Mouse (Mus musculus): ENCODE results near the gene Cacna2d4.
"Not testable (repeated sequence)": the region's sequence is repeated elsewhere in the genome, so short reads cannot be mapped to it uniquely, and the experiment has no call there.

Cacna2d4 gene

DNA sequence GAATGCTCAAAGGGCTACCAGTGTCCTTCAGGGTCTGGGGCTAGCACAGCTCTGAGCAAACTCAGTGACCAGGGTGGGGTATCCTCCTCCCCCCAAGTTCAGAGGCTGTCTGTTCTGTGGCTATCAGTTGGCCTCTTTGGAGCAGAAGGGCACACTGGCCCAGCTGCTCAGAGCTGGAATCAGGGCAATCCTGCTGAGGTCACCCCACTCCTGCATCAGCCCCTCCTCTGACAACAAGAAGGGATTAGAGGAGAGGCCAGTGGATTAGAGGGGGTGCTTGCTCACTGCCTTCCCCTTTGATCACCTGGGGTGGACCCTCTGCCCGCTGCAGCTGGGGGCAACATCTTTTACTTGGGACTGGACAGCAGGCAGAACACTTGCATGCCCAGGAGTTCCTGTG lies at the start of gene Cacna2d4:
Gene Cacna2d4, plus strand, starts transcription at position 286 of the 400 bp plus-strand sequence.
- no peak for DNase-seq (ENCODE audit: low spot score)

DNA sequence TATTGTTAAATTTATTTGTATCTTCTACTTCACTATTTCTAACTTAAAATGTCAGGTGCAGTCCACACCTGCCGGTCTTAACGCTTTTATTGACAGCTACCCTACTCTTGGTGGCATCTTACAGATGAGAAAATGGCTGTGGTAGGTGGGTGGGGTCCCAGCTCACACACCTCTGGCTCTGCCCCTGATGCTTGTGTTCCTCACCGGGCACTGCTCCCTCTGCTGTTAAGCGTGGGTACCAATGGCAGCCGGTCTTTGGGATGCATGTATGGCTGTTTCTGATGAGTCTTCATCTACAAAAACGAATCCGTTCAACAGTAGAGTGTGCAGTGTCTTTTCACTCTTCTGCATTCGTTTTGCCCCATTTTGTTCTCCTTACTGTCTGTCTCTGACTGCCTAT lies 49.7 kb upstream of the Cacna2d4 start:
- no peak for DNase-seq (ENCODE audit: low spot score)

DNA sequence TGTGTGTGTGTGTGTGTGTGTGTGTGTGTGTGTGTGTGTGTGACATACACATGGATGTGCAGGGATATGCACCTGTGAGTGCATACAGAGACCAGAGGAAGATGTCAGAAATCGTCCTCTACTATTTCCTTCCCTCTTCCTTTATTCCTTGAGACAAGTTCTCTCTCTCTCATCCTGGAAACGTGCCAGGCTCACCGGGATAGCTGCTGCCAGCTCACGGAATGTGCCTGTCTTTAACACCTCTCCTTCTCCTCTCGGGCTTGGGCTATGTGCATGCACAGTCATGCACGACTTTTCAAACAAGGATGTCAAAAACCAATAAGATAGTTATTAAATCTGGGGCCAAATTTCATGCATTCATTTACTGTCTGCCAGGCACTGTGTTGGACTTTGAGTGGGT lies 48.7 kb upstream of the Cacna2d4 start:
- no peak for DNase-seq (ENCODE audit: low spot score)

DNA sequence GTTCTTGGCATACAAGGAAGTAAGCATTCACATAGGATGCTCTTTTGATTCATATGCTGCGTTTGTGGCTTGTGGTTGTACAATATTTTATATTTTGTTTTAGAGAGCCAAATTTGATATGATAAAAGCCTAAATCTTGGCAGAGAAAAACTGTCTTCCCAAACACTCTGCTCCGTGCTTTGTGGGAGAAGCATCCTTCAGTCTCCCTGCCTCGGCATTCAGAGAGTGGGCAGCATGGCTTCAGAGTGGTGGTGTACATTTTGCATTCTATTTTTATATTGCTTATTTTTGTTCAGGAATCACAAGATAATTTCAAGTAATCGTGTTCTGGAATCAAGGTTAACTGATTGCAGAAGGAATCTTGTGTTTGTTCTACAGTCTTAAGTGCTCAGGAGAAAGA lies 44.8 kb upstream of the Cacna2d4 start:
- no peak for DNase-seq (ENCODE audit: low spot score)

DNA sequence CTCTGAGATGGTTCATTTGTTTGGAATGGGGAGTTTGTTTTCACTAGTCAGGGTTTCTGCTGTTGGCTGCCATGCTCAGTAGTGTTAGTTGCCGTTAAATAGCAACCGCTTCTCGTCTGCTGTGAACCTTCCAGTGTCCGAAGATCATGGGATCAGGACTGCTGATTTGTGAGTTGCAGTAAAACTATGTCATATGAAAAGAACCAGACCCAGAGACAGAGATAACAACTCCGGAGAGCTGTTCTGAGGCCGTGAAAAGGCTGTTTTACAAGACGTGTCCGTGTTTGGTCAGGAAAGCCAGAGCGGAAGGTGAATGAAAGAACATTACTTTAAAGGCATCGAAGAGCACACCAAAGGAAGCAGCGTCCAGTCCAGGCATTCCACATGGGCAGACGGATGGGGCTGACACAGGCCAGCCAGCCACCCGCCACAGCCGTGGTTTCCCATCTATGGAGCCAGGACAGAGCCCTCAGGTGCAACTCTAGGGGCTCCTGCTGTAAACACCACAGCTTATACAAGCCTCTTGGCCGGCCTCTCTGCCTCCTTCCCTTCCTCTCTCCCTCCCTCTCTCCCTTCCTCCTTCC lies 42.7 kb upstream of the Cacna2d4 start:
- no peak for DNase-seq (ENCODE audit: low spot score)

DNA sequence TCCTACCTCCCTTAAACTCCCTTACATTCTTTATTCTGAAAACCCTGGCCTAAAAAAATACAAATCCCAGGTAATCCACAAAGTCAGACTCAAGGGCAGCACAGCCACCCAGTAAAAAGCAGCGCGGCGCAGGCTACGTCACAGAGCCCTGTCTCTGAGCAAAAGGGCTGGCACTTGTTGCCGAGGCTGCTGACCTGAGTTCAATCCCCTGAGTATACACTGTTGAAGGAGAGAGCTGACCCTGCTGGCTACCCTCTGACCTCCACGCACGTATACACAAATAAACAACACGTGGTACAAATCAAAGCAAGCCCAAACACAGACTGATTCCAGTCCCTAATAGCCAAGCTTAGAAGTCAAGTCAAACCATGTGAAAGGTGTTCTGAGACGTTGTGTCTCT lies 42.2 kb upstream of the Cacna2d4 start:
- no peak for DNase-seq (ENCODE audit: low spot score)

DNA sequence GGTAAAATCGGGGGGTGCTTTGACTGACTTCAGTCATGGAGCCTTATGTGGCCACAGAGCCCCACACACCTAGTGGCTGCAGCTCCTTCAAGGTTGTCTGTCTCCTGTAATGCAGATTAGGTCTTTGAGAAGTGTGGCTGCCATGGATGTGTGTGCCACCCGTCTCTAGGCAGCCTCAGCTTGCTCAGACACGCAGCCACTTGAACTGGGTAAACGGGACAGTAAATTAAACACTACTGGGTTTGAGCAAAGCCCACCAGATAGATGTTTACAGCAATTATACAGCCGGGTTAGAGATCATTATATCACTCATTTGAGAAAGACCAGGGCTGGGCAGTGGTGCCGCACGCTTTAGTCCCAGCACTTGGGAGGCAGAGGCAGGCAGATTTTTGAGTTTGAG lies 41.7 kb upstream of the Cacna2d4 start:
- DNase-seq (ENCODE audit: low spot score) = no peak

DNA sequence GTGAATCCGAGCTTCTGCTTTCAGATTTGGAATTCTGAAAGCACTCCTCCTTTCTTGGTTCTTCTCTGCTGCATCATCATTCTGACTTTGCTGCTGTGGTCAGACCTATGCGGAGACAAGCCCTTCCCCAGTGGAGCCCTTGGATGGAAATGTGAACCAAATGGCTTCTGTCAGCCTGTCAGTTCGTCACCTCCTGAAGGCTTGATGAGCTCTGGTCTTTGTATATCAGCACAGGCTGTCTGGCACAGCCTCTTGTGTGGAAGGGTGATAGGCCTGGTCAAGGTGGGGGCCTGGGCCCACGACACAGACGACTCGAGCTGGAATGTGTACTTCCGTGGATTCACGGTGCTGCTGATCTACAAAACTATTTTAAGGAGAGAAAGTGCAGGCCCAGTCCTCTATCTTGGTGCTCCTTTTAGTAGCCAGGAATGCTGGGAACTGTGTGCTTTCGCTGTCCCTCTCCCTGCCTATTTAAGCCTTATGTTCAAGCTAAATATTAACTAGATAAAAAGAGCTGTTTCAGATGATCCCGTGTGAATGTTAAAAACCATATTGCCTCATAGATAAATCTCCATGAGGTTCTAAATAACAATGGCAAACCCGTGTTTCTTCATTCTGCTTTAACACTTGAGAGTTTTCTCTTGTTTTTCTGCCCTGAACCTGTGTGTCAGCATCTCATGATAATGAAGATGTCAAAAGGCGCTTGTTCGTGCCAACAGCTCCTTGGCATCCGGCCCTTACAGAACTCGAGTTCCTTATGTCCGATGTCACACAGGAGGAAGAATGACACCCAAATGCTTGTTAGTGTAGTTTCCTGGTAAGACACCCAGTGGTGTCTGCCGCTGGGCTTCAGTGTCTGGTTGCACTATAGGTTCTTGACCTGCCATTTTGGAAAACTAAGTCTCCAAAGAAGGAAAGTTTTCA lies 39.7 kb upstream of the Cacna2d4 start, which contains the start of gene Cacna1c:
Gene Cacna1c, minus strand, starts transcription at position 37 of the 924 bp plus-strand sequence.
- DNase-seq (ENCODE audit: low spot score) = no peak

DNA sequence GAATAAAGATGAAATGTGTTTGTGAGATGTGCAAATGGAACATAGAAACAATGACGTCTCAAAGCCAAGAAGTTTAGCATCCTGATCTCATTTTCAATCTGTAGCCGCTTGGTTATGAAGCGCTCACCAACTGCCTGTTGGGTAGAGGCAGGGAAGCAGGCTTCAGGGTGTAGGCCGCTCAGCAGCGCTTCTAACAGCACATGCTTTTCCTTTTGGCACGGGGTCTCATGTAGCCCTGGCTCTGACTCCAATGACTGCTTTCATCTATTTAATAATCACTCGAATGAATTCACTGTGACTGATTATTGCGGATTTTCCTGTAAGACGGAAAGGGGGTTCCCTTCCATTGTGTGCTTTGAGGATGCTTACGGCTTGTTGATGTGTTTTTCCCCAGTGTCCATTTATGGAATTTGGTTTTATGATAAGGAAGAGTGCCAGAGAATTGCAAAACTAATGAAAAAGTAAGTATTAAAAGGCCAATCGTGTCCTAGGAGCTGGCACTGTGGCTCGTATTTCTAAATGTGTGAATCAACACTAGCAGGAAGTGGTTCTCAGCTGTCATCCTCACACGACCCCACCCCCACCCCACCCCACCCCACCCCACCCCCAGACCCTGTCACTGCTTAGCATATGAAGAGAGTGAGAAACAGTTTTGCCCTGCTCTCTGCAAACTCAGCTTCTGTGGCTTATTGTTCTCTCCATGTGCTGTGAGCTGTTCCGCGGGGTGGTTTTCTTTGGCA lies 37.6 kb upstream of the Cacna2d4 start:
- no peak for DNase-seq (ENCODE audit: low spot score)

DNA sequence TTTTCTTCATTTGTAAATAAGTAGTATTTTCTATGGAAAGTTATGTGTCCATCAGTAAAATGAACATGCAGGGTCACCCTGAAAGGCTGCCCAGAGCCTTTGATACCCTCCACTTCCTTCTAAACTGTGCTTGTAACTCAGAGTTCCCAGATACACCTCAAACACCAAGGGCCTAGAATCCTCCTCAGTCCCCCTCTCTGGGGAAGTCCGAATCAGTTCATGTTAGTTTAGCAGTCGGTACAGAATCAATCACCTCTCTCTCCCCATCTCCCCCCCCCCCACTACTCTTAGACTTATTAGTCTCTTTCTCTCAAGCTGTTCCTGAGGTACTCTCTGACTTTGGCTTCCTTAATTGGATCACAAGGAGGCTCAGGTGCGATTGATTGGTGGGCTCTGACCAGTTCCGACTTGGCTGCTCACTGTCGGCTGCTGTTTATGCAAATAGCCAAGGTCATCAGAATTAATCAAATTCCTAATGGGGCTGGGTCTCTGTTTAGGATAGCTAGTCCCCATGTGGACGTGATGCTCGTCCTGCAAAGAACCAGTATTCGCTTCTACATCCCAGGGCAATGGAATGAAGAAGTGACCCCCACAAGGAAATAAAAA lies 36.9 kb upstream of the Cacna2d4 start:
- DNase-seq (ENCODE audit: low spot score) = no peak

DNA sequence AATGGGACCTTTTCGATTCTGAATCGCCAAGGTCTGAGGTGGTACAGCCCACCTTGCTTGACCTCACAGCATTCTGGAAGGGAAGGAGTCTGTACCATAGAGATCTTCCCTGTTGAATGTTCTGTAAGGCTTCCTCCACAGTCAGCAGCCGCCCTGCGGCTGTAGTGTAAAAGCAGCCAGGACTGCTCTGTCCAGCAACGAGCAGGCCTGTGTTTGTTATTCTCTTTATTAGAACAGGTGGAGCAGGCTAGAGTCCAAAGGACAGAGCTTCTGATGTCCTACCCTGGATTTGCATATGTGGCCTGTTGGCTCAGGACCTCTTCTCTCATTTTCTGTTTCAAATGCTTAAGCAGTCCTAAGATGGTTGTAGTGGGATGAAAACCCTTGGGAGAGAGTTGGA lies 36.0 kb upstream of the Cacna2d4 start:
- no peak for DNase-seq (ENCODE audit: low spot score)

DNA sequence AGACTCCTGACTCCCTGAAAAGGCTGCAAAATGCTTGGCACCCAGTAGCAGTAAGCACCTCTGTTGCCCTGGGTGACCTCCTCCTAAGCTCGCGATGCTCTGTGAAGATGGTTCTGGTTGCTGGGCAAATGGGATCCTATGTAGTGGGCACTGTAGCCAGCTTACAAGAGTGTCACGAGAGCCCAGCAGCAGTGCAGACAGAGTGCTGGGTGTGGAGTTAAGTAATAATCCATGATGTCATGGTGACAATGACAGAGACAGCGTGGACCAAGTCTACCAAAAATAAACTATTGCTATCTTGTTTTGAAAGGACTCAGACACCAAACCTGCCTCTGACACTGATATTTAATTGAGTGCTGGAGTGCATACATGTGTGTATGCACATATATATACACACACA lies 34.8 kb upstream of the Cacna2d4 start:
- DNase-seq (ENCODE audit: low spot score) = no peak

DNA sequence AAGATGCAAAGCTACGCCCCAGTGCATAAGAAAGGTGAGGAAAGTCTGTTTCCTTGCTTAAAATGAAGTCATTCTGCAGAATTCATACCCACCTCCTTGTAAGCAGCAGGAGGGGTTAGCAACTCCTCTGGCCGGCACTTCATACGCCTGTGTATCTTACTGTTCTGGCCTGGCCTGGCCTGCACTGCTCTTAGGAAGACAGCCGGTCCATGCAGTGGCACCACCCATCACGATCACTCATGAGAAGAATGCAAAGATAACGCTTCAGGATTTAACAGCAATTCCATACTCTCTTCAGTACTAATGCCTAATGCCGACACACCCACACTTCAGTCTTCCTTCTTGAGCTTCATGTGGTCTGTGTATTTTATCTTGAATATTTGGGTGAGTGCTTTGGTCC lies 32.0 kb upstream of the Cacna2d4 start:
- DNase-seq (ENCODE audit: low spot score) = no peak

DNA sequence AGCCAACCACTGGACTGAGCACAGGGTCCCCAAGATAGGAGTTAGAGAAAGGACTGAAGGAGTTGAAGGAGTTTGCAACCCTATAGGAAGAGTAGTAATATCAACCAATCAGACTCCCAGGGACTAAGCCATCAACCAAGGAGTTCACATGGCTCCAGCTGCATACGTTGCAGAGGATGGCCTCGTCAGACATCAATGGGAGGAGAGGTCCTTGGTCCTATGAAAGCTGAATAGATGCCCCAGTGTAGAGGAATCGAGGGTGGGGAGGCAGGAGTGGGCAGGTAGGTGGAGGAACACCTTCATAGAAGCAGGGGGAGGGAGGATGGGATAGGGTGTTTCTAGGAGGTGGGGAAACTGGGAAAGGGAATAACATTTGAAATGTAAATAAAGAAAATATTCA lies 31.4 kb upstream of the Cacna2d4 start:
- DNase-seq (ENCODE audit: low spot score) = no peak

DNA sequence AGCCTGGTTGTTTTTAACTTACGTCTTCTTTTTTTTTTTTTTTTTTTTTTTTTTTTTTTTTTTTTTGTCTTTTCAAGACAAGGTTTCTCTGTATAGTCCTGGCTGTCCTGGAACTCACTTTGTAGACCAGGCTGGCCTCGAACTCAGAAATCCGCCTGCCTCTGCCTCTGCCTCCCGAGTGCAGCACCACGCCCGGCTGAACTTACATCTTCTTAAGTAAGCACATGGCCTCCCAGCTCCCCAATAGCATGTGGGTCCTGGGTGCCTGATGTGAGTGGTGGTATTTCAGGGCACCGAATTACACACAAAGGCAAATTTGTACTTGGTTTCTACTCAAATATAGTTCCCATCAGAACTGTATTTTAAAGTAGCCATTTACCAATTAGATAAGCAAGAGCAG lies 30.3 kb upstream of the Cacna2d4 start:
- DNase-seq (ENCODE audit: low spot score) = not testable (repeated sequence)

DNA sequence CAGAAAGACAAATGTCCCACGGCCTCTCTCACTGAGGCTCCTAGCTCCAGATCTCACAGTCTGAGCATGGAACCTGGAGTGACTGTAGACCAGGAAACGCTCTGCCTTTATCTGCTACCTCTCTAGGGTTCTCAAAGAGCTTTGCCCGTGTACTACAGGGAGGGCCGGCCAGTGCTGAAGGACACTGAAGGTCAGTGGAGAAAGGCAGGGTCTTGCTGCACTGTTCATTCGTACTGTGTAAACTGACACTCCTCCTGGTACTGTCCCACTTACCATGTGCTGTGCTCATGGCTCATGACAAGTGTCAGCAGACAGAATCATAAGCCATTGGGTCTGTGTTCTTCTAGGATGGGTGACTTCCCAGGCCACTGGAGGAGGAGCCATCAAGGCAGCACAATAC lies 23.0 kb upstream of the Cacna2d4 start:
- DNase-seq (ENCODE audit: low spot score) = no peak

DNA sequence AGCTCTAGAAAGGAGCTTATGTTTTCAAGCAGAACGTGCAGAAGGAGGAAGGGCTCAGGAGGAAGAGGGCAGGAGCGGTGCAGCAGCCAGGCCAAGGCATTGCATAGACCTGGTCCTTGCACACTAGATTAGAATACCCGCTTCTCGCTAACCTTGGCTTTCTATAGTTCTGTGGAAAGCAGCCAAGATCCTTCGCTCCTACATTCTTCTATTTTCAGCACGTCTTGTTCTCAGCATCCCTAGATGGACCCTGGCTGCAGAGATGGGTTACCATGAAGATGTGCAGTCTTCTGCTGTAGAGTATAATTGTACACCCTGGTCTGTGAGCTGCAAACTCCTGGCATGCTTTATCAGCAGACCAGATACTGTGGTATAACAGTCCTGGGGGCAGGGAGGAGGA lies 22.1 kb upstream of the Cacna2d4 start:
- DNase-seq (ENCODE audit: low spot score) = no peak

DNA sequence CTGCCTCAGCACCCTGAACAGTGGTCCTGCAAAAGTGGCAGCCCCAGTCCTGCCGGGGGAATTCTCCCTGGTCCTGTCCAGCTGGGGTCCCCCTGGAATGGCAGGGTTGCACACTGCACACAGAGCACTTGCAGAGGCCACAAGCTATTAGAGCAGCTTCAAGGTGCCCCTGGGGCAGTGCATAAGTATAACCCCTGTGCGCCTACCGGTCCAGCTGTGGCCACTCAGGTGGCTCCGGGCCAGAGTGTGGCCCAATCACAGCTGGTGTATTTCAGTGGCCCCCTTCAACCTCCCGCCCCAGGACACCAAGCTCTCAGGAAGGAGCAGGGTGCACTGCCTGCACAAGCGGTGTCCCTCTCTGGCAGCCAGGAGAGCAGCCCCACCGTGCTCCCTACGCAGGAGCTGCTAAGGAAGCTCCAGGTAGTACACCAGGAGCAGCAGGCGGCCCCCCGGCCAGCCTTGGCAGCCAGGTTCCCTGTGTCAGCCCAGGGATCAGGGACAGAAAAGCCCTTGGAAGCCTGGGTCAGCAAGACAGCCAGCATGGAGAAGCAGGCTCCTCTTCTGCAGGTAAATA lies 21.2 kb upstream of the Cacna2d4 start:
- DNase-seq (ENCODE audit: low spot score) = no peak

DNA sequence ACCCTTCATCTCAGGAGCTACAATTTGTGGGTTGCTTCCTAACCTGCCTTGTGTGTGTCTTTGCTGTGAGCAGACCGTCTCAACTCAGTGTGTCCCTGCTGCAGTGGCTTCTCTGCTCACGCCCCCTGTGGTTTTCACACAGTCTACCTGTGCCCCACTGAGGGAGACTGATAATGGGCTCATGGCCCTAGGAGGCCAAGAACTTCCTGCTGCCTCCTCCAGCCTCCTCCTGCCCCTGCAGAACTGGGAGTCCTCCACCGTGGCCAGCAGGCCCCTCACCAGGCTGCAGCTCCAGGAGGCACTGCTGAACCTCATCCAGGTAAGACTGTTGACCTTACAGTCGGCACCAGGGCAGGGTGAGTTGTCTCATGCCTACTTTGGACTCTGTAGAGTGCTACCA lies 18.7 kb upstream of the Cacna2d4 start:
- DNase-seq (ENCODE audit: low spot score) = no peak

DNA sequence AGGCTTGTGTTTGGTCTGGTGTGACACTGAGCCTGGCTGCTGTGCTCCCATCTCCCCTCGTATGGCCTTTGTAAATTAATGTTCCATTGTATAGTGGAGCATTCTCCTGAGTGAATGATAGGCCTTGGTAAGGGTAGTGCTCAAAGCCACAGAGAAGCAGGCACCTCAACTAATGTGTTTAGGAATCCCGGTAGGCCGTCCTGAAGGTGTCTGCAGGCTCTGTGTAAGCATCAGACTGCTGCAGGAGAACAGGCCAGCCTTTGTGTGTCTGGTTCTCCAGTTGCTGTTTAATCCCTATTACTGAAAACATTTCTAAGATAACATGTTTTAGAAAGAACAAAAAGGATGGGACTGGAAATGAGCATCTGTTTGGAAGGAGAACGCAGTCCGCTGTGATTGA lies 17.7 kb upstream of the Cacna2d4 start:
- no peak for DNase-seq (ENCODE audit: low spot score)

DNA sequence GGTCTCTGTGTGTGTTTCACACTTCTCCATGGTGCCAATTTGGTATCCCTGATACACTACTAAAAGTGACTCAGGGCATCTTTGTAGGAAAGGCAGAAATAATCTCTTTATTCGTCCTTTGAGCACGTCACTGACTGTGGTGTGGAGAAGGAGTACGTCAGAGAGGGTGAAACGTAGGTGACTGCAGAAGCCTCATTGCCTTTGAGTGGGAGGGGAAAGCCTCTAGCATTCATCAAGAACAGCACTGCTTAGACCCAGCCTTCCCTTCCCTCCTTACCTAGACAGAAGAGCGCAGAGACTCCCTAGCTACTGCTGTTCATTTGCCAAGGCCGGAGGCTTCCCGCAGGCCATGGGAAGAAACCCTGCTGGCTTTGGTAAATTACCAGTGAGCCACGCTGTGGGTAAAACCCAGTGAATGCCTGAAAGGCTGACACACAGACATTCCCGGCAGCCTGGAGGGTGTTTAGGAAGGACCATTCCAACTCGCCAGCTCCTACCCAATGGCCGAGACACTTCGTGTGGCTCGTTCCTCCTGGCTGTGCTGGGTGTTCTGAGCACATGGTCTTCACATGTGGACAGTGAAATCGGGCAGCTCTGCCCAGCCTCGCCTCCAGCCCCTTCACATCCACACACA lies 17.0 kb upstream of the Cacna2d4 start:
- DNase-seq (ENCODE audit: low spot score) = no peak

DNA sequence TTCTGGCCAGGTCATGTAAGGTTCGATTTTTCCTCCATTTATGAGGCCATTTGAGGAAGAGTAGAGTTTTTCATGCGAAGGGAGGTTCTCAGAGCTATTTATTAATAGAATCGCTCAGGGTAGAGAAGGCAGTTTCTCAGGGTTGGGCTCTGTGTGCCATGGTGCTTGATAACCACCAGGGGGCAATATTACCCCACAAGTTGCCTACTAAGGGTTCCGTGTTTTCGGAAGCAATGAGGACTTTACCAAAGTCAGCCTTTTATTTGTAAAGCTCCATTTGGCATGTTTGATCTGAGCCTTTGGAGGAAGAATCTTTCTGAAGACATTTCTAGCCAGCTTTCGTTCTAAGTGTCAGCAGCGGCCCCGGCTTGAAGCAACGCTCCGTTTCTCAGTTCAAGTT lies 16.0 kb upstream of the Cacna2d4 start:
- no peak for DNase-seq (ENCODE audit: low spot score)
